Mouse (Mus musculus) forebrain, postnatal 0 days (tissue): Measurements from ENCODE around the gene Btnl9. TPM values are rescaled to one million over a fixed set of nuclear protein-coding genes. Genes with fewer than 3 reads are reported as not detected.

Source experiments
- ATAC-seq: fragments of 200-750 bp; cut with Nextera tagmentation; 2 replicates; pipeline ENCODE4 v1.8.0; 2017; ENCODE audit warnings: mild to moderate bottlenecking, moderate library complexity
- DNase-seq: peaks from one replicate; pipeline ENCODE4 v3.0.0-alpha.2; 2015
- H3K27ac ChIP-seq: fragments of 300-500 bp; sonication (generic); 2 replicates; pipeline ENCODE4 v1.5.1; 2014; ENCODE audit warnings: low read depth, mild to moderate bottlenecking, antibody characterized with exemption, low read length, moderate library complexity, mixed read lengths
- H3K27me3 ChIP-seq: fragments of 300-500 bp; sonication (generic); 2 replicates; pipeline ENCODE4 v1.6.1; 2014; ENCODE audit warnings: mild to moderate bottlenecking, low read length, mixed read lengths; ENCODE audit not compliant: insufficient read depth
- H3K36me3 ChIP-seq: fragments of 300-500 bp; sonication (generic); 2 replicates; pipeline ENCODE4 v1.6.1; 2014; ENCODE audit warnings: mild to moderate bottlenecking, moderate library complexity; ENCODE audit not compliant: insufficient read depth
- H3K4me1 ChIP-seq: fragments of 300-500 bp; sonication (generic); 2 replicates; pipeline ENCODE4 v1.6.1; 2014; ENCODE audit warnings: antibody characterized with exemption; ENCODE audit not compliant: insufficient read depth
- H3K4me2 ChIP-seq: fragments of 300-500 bp; sonication (generic); 2 replicates; pipeline ENCODE4 v1.6.1; 2014; ENCODE audit warnings: low read depth, mild to moderate bottlenecking, moderate library complexity
- H3K4me3 ChIP-seq: fragments of 300-500 bp; sonication (generic); 2 replicates; pipeline ENCODE4 v1.5.1; 2014; ENCODE audit warnings: low read depth, low read length, mixed read lengths
- H3K9ac ChIP-seq: fragments of 300-500 bp; sonication (generic); 2 replicates; pipeline ENCODE4 v1.6.1; 2014; ENCODE audit warnings: mild to moderate bottlenecking
- H3K9me3 ChIP-seq: fragments of 300-500 bp; sonication (generic); 2 replicates; pipeline ENCODE4 v1.6.1; 2016; ENCODE audit warnings: low read length
- CTCF ChIP-seq: sonication (generic); IDR thresholded peaks from 2 replicates; pipeline ENCODE4 v1.5.1; 2016; ENCODE audit warnings: antibody characterized with exemption, control low read depth, low read depth
- WGBS: fragments of 180-500 bp; shearing (Covaris S2); extraction: QIAGEN DNeasy Blood & Tissue Kit; methylation state at CpG from one replicate; pipeline ENCODE4 v1.1.7; 2014; 5-methylcytosine and 5-hydroxymethylcytosine counted together
- polyA plus RNA-seq: library from polyadenylated mRNA; unstranded; fragments of >200 nt; fragmentation: Nextera tagmentation; extraction: Ambion mirVana; gene quantifications from 2 replicates; pipeline ENCODE4 v1.2.1, GENCODE M21; 2015
- total RNA-seq: library from RNA; depleted of rRNA; stranded (reverse); fragments of >200 nt; gene quantifications from 2 replicates; pipeline ENCODE4 v1.2.3, GENCODE M21; 2014; rRNA removed

Btnl9 gene
- total RNA-seq (0.08 and 0.14 TPM in 2 replicates), polyA plus RNA-seq (0.16 TPM in 1 of 2 replicates, not detected in the other)

DNA sequence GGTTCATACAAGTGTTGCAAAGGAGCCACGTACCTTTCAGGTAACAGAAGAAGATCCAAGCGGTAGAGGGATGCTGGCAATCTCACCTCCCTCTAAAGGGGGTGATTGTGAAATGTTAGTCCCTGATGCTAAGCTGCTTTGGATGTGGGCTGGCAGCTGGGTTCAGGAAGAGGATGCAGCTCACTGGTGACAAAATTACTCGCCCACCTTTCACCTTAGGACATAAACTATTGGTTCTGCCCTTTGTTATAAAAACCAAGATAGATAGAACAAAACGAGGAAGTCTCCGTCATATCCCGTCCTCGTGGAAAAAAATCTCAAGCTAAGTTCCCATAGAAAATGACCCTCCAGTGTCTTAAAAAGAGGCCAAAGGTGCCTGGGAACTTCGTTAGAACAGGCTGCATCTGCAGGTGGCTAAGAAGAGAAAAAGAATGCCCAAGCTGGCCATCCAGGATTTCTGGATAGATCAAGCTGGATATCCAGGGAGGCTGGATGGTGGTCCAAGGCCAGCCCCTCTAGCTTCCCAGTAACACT lies at the start of gene Btnl9:
Gene Btnl9, minus strand, starts transcription at position 205 of the 534 bp plus-strand sequence.
- TF ChIP-seq CTCF, result no peak
- Histone ChIP-seq H3K27me3 (no peaks in the 10 kb centered on the region), H3K27ac (no peak within 1 kb of the TSS)

DNA sequence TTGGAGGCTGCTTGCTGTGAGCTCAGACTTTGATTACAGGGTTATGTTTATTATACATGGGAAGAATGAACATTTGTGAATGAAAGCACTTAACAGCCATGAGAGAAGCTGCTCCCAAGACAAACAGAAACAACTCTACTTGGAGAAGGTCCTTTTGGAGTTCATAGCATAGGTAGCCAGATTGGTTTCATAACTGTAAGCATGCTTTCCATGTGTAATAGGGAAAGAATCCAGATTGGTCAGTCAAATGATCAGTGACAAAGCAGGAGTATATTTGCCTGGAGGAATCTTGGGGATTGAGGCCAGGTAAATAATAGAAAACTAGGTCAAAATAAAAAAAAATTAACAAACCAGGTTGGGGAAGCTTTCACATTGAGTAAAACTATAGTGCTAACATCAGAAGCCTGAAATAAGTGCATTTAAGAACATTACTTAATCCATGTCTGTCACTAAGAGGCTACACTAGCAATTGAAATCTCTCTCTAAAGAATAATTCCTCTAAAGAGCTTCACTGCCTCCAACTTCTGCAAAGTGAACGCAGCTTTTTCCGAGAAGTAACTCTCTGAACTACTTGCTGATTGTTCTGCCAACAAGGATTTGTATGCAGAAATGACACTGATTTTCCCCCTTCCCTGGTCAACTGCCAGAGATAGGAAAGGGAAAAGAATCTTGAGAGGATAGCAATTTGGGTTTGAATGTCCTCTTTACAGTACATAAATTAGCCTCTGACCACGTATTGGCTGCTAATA lies 48.7 kb upstream of the Btnl9 start:
- no peaks in the 10 kb centered on the region for H3K9me3 ChIP-seq
- DNase-seq (no peak), ATAC-seq (no peak)
- no peak overlapping the region for H3K27ac ChIP-seq
- no peaks in the 10 kb centered on the region for H3K27me3 ChIP-seq
- no peak overlapping the region for H3K4me3 ChIP-seq
- TF ChIP-seq CTCF, result no peak
- H3K9ac ChIP-seq, result no peak overlapping the region
- H3K4me1 ChIP-seq, result no peaks in the 10 kb centered on the region
- H3K36me3 ChIP-seq, result no peaks in the 10 kb centered on the region
- WGBS, result 57% methylated on average over 3 of the region's 3 CpGs
- no peak overlapping the region for H3K4me2 ChIP-seq

More for the DNA sequence above, at the start of gene Btnl9:
- no peak for DNase-seq
- Histone ChIP-seq H3K9me3 (no peaks in the 10 kb centered on the region), H3K9ac (no peak within 1 kb of the TSS), H3K4me2 (no peak within 1 kb of the TSS), H3K4me1 (no peaks in the 10 kb centered on the region), H3K4me3 (no peak within 1 kb of the TSS), H3K36me3 (no peaks in the 10 kb centered on the region)
- WGBS, result 80% methylated on average over 8 of the region's 8 CpGs
- ATAC-seq, result no peak

DNA sequence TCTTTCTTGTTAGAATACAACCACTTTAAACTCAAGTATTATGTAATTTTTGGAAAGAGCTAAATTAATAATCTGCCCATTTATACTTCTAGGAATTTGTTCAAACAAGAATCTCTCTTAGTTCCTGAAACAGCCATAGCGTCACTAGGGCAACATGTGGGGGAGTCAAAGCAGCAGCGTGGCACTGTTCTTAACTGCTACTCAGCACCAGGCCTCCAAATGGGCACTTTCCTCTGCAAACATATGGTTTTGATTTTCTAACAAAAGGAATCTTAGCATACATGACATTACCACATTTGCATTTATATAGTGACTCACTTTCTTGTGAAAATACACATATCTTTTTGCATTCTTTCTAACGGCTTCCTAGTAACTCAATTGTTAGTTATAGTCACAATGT lies 45.8 kb upstream of the Btnl9 start:
- H3K4me3 ChIP-seq, result no peak overlapping the region
- ATAC-seq, result no peak
- no peak overlapping the region for H3K9ac ChIP-seq
- no peaks in the 10 kb centered on the region for H3K4me1 ChIP-seq
- H3K27me3 ChIP-seq, result no peaks in the 10 kb centered on the region
- no peaks in the 10 kb centered on the region for H3K36me3 ChIP-seq
- DNase-seq, result no peak
- TF ChIP-seq CTCF, result no peak
- H3K27ac ChIP-seq, result no peak overlapping the region
- H3K4me2 ChIP-seq, result no peak overlapping the region
- no peaks in the 10 kb centered on the region for H3K9me3 ChIP-seq
- 65% methylated on average over 3 of the region's 3 CpGs for WGBS

DNA sequence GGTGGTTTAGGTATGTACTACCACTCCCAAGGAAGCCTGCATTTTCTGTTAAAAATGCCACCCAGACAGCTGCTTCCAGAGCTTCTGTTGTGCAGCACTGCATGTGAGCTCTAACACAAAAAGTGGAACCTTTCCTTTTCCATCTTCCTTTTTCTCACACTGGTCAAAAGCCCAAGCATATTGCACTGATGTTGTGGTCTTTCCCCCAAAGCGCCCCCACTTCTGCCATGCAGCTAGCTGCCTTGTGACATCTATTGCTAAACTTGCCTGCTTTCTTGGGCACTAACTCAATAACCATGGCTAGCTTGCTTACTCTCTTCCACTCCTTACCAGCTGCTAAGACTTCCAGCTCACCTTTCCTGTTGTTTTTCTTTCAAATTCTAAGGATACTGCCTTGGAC lies 37.5 kb upstream of the Btnl9 start:
- Histone ChIP-seq H3K4me3 (no peak overlapping the region), H3K9me3 (no peaks in the 10 kb centered on the region), H3K27me3 (no peaks in the 10 kb centered on the region), H3K36me3 (no peaks in the 10 kb centered on the region), H3K9ac (no peak overlapping the region), H3K4me2 (no peak overlapping the region), H3K27ac (no peak overlapping the region), H3K4me1 (no peaks in the 10 kb centered on the region)
- WGBS, result 79% methylated on average over 1 of the region's 1 CpGs
- TF ChIP-seq CTCF, result no peak
- ATAC-seq (no peak), DNase-seq (no peak)

DNA sequence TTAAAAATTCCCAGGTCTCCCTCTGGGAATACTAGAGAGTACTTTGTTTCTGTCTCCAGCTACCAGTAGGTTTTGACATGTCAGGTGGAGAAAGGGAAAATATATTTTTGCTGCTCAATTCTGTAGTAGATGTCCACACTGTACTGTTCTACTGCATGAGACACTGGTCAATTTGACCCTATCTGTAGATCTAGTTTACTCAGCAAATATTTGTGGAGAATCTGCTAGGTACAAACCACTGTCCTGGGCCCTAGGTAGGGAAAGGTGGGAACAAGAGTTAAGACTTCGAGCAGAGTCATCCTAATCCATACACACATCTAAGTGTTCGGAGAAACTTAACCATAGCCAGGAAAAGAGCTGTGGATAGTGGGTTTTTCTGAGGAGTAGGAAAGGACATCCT lies 32.3 kb upstream of the Btnl9 start:
- Histone ChIP-seq H3K9me3 (no peaks in the 10 kb centered on the region), H3K4me2 (no peak overlapping the region), H3K27me3 (no peaks in the 10 kb centered on the region), H3K4me1 (no peaks in the 10 kb centered on the region), H3K36me3 (peaks cover 27% of the 10 kb centered on the region), H3K4me3 (no peak overlapping the region), H3K27ac (no peak overlapping the region), H3K9ac (no peak overlapping the region)
- 100% methylated on average over 2 of the region's 2 CpGs for WGBS
- ATAC-seq, result no peak
- no peak for DNase-seq
- TF ChIP-seq CTCF, result no peak

DNA sequence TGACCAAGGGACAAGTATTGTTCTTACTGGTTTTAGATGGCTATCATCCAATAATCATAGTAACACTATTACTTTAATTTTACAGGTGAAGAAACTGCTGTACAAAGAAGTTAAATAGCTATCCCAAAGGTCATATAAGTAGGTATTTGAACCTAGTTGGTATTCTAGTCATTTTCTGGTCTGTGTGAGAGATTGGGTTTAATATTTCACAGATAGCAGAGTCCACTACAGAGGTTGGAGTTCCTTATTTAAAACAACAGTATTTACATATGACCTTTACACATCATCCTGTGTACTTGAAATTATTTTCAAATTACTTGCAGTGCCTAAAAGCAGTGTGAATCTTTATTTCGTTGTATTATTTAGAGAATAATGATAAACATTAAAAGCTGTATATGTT lies 26.5 kb upstream of the Btnl9 start:
- 96% methylated on average over 1 of the region's 1 CpGs for WGBS
- peaks cover 34% of the 10 kb centered on the region for H3K36me3 ChIP-seq
- ATAC-seq, result no peak
- no peak overlapping the region for H3K9ac ChIP-seq
- no peak overlapping the region for H3K27ac ChIP-seq
- no peaks in the 10 kb centered on the region for H3K9me3 ChIP-seq
- no peak for TF ChIP-seq CTCF
- no peak overlapping the region for H3K4me2 ChIP-seq
- DNase-seq, result no peak
- no peaks in the 10 kb centered on the region for H3K27me3 ChIP-seq
- no peak overlapping the region for H3K4me3 ChIP-seq
- 0 out of 2 replicates have a peak, but pooled peaks cover 4% of the 10 kb centered on the region for H3K4me1 ChIP-seq

DNA sequence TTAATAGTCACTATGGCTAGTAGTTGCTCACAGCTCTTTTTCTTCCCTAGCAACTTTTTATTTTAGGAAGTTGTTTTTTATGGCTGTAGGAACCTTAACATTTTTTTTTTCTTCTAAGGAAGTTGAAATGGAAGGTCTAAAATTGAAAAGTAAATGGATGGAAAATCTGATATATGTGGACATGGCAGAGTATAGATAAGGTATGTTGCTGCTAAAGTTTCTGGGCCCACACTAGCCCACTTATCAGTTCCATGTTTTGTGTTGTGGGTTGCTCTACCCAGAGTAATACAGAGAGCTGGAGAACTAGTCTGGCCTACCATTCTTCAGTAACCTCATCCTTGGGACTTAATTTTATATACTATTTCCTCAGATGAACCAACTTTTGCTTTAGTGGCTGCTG lies 25.6 kb upstream of the Btnl9 start:
- no peaks in the 10 kb centered on the region for H3K27me3 ChIP-seq
- no peak for DNase-seq
- H3K4me3 ChIP-seq, result no peak overlapping the region
- no peak for ATAC-seq
- peaks cover 34% of the 10 kb centered on the region for H3K36me3 ChIP-seq
- 0 out of 2 replicates have a peak, but pooled peaks cover 4% of the 10 kb centered on the region for H3K4me1 ChIP-seq
- no peak for TF ChIP-seq CTCF
- no peak overlapping the region for H3K9ac ChIP-seq
- H3K4me2 ChIP-seq, result no peak overlapping the region
- no peaks in the 10 kb centered on the region for H3K9me3 ChIP-seq
- H3K27ac ChIP-seq, result no peak overlapping the region
